In the genomic region with DNA sequence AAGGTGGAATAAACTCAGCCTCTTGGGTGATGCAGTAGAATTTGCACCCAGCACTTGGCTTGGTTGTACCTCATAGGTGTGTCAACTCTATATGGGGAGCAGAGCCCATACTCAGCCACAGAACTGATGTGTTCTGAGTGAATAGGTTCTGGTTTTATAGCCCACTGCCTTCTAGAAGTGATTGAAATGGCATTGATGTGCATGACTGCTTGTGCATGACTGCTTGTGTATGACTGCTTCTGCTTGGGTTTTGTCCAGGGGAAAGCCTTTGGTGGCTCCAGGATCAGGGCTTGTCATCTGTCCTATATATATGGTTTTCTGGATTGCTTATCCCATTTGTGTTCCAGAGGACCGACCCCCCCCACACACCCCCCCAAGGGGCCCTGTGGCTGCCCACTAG, we compare ENCODE assay signal across 18 mouse cellular contexts.
"Had no signal": no experiment of that assay in that cellular context is flagged by ENCODE, and none has a peak within 500 bp of the region (broad histone marks: within the 10 kb centered on the region; RNA-seq: fewer than 3 reads in every experiment).

No protein-coding gene starts in this region.

- H3K4me2 ChIP-seq: limb, embryonic 12.5 days; liver, embryonic 13.5 days; lung, embryonic 15.5 days; midbrain, embryonic 11.5 days; neural tube, embryonic 13.5 days; stomach, embryonic 15.5 days had no signal

- H3K9me3 ChIP-seq: limb, embryonic 12.5 days; liver, embryonic 13.5 days; lung, embryonic 15.5 days; megakaryocyte, embryonic 14.5 days; neural tube, embryonic 13.5 days; stomach, embryonic 15.5 days had no signal

- H3K36me3 ChIP-seq: lung, embryonic 15.5 days had no signal

- H3K27me3 ChIP-seq: limb, embryonic 12.5 days; liver, embryonic 13.5 days; lung, embryonic 15.5 days; megakaryocyte, embryonic 14.5 days; neural tube, embryonic 13.5 days; stomach, embryonic 15.5 days had no signal

- H3K9ac ChIP-seq: limb, embryonic 12.5 days; liver, embryonic 13.5 days; liver, postnatal 0 days; lung, embryonic 15.5 days; neural tube, embryonic 13.5 days; stomach, embryonic 15.5 days had no signal

- DNase-seq: liver; liver, embryonic 13.5 days; liver, postnatal 0 days; lung, postnatal 14 days; retina, postnatal 1 day; right cerebral cortex, postnatal 4 days; spleen, adult 18-20 months; thymus, postnatal 4 days had no signal

- H3K4me3 ChIP-seq: layer of hippocampus, adult 2 months; limb, embryonic 12.5 days; liver, embryonic 13.5 days; lung, embryonic 15.5 days; megakaryocyte, embryonic 14.5 days; neural tube, embryonic 13.5 days; stomach, embryonic 15.5 days had no signal

- H3K27ac ChIP-seq: layer of hippocampus, adult 2 months; limb, embryonic 12.5 days; liver, embryonic 13.5 days; lung, embryonic 15.5 days; macrophage; neural tube, embryonic 13.5 days; stomach, embryonic 15.5 days had no signal

- H3K4me1 ChIP-seq: limb, embryonic 12.5 days; liver, embryonic 13.5 days; lung, embryonic 15.5 days; neural tube, embryonic 13.5 days; stomach, embryonic 15.5 days had no signal

- ATAC-seq: intestine, postnatal 0 days; liver, postnatal 0 days; midbrain, embryonic 16.5 days had no signal
